Mouse (Mus musculus) telencephalon, adult 2 months (tissue): ENCODE measurements around the gene Dpp4.

Experiments
- DNase-seq: peaks from one replicate; pipeline ENCODE4 v3.0.0-alpha.2; 2011; ENCODE audit warnings: low read depth, low spot score

The Dpp4 gene

DNA sequence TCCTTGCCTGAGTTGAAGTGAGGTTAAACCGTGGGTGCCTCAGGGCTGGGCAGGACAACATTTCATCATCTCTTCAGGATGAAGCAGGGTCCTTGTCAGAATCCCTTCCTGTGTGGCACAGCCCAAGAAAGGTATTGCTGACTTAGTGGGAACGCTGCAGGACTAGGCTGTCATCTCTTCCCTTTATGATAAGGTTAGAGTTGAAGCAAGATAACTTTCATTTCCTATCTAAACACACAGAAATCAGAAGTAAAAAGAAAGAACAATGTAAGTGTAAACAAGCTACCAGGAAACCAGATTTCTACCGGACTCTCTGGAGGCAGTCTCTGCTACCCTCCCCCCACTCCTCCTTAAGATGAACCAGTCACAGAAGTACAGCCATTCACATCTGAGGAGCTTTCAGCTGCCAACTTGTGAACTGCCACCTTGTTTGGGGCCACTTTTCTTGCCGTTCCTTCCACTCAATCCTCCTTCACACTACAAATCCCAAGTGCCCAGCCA is 3.3 kb downstream of the Dpp4 start:
- no peak for DNase-seq

DNA sequence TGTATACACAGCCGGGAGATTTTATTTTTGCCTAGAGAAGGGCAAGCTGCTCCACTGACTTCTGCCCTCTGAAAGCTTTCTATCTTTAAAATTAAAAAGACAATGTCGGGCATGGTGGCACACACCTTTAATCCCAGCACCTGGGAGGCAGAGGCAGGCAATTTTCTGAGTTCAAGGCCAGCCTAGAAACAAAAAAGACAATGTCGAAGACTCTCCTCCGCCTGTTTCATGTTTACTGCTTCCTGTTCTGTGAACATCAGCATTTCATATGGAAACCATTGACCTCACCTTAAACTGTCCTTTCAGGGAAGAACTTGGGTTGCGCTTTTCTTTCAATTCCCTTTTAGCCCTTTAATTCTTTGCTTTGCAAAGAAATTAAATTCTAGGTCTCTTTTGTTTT is 3.8 kb downstream of the Dpp4 start:
- DNase-seq = no peak

DNA sequence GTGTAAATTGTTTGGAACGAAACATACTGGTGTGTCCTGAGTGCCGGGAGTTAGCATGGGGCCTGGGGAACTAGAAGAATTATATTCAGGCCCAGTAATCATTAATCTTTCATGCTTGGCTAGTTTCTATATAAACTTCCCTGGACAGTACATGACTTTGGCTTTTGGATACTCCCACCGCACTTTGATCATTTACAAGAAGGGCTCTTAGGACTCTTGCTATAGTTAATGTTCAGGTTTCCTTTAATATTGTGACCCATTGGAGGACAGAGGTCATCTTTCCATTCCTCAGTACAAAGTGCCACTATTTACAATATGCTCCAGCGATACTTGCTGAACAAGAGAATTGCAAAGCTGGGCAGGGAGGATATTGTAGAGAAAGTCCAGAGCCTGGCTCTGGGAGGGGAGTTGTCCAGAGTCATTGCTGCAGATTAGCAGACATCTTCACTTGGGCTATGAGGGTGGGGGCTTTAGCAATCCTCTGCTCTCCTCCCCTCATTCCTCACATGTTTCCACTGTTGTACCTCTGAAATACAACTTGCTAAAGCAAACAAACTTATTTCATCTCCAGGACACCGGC is 8.4 kb downstream of the Dpp4 start:
- DNase-seq = no peak

DNA sequence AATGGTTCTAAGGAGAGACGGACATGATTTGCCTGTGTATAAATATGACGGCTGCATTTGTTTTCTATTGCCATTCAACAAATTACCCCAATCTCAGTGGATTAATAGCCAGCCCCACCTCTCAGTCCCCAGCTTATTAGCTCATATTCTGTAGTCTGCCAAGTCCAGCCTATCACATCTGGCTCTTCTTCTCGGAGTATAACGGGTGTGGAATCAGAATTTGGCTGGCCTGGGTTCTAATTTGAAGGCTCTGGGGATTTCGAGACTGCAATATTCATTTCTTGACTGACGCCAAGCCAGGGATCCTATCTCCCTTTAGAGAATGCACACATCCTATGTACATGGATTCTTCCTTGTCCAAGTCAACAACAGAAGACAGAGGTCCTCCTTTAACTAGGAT is 11.0 kb downstream of the Dpp4 start:
- no peak for DNase-seq

DNA sequence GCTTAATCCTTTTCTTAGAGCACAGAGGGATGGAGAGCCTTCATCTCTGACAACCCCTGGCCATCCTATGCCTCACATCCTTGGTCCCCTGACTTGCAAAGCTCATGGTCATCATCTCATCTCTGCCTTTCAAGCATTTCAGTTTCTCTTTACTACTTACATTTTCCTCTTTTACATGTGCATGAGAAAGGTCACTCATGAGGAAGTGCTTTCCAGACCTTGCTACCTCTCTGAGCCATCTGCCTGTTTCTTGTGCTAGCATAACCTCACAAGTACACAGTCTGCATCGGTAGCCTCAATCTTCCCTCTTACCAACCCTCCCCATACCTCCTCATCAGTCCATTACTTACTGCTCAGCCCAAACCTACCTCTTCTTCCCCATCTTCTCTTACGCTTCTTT is 12.2 kb downstream of the Dpp4 start:
- DNase-seq = no peak

DNA sequence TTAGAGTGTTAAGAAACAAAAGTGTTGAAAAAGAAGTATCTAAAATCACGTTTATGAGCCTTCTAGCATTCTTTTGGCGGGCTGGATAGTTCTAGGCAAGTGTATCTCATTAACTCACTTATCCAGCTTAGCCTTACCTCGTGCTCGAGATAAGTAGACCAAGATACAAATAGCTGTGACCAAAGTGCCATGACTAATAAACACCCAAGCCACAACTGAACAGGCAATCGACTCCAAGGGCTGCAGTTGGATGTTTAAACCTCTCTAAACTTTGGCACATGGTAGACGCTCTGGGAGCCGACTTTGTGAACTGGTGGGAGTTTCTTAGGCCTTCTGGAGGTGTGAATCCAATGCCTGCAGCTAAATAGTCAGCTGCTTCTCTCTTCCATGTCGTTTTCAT is 12.7 kb downstream of the Dpp4 start:
- DNase-seq = no peak

DNA sequence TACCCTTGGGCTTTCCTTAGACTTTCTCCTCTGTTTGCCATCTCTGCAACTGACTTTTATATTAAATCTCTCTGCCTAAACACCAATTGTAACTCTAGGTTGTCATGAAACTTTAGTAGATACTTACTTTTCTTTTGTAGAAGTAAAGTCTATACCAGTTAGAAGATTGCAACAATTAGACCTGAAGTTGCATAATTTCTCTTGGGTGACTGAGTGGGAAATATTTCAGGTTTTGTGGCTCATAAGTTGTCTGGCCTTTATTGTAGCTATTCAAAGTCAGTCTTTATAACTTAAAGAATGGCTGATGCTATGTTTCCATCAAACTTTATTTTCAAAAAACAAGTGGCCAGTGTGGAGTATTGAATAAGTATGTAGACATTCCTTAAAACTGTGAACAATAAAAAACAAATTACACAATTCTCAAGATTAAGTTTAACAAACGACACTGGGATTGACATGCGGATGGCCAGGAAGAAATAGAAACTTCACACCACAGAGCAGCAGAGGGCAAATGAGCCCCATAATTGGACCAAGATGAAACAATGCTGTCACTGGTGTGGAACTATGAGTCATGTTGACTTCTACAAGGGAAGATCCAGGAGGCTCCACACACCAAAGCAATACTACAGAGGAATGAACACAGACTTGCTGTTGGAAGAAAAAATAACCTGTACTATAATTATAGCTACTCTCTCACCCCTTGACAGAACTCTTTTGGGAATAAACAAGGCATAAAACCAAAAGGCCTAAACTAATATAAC is 13.7 kb downstream of the Dpp4 start:
- DNase-seq = no peak

DNA sequence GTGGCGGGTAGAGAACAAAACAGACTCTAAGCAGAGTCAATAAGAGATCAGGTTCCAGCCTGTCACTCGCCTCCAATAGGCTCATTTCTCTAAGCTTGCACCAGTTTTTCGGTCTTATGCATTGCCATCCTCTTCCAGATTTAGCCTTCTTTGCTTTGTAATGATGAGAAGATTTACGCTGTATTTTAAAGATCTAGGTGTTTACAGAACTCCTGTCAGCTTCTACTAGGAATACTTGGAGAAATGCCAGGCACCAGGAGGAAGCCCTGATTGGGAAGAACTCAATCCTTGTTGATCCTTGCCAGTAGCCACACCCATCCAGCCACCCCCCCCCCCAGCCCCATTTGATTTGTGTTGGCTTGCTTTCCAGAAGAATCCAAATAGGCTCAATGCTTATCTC is 14.4 kb downstream of the Dpp4 start:
- DNase-seq = no peak

DNA sequence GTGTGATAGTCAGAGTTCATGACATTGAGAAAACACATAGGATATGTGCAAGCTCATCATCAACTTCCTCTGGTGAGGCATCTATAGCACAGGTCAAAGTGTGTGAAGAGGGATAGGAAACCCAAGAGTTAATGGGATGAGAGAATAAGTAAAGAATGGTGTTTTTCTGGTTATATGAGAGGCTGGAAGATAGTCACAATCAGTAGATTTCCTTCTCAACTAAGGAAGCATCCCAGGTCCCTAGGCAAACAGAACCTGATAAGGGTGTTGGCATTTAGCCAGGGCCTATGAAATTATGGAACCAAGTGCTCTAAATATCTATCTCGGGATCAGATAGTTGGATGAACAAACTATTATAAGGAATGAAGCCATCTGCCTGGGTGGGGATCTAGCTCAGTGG is 15.2 kb downstream of the Dpp4 start:
- no peak for DNase-seq

DNA sequence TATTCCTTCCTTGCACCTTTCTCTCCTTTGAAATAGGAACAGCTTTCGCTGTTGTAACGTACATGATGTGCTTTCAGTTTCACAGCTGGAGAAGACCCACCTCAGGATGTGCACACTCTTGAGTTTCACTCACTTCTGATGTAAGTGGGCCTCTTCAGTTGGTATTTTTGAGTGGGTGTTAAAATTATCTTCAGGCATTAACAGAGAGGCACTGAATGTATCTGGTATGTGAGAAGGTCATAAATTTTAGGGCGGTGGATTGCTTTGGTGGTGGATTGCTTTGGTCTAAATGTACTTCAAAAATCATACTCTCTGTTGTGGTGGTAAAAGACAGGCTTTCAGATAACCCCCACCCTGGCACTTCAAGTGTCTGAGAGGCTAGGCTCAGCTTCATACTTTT is 17.2 kb downstream of the Dpp4 start:
- no peak for DNase-seq

DNA sequence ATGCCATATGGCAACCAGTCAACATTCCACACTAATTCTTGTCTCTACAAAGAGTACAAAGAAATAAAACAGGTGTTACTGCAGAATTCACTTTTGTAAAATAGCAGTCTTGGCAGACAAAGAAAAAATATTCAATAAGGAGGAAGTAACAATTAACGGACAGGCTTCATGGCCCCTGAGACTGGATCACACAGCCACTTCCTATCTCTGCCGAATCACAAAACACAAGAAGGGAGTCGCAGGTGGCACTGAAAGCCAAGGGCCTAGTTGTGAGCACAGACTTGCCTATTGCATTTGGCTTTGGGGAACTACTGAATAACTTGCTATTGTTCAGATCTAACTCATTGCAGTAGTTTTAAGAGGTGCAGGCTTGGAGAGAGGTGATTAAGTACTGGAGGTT is 19.9 kb downstream of the Dpp4 start:
- DNase-seq = no peak

DNA sequence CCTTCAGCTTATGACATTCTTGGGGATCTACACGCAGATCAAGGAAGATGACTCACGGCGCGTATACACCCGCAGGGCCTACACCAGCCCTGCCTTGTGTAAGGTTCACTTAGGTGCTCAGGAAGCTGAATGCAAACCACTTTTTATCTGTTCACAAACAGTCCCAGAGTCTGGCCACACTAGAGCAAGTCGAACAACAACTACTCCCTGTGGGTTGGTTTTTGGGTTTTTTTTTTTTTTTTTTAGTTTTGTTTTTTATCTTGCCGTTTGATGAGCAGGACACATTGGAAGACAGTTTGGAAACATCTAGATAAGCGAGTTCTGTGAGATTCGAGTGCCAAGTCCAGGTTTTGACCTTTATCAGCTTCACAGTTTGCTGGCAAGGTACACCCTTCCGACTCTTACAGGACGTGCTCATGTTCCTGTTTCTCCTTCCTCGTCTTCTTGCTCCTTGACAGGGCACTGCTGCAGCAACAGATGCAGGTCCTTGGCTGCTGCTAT is 21.0 kb downstream of the Dpp4 start:
- no peak for DNase-seq

DNA sequence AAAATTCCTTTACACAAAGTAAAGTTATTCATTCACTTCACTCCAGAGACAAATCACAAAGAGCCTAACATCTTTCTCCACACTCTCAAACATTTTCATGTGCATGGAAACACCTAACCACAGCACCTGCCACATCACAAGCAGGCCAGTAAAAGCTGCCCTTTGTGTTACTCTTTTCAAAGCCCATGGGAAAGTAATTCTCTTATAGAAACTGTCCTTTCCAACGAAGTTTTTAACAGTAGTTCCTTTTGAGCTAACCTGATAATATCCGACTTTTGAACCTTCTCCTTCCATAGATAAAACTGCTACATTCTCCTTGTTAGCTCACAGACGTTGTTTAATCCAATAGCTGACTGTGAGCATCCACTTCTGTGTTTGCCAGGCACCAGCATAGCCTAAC is 21.7 kb downstream of the Dpp4 start:
- DNase-seq = no peak

DNA sequence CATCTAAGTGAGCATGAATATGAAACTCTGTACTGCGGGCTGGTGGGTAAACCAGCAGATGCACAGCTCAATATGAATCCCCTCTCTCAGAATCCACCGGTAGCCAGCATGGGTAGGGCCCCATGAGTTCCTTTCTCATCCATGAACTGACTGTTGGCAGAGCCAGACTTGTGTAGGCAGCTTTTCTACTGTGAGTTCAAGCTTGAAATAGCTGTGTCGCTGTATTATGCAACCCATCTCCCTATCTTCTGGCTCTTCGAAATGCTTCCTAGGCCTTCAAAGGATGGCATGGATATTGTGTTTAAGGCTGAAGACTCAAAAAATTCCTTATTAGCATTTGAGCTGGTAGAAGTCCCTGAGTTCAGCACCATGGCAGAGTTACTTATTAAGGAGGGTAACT is 23.2 kb downstream of the Dpp4 start:
- DNase-seq = peak; percentile 76

DNA sequence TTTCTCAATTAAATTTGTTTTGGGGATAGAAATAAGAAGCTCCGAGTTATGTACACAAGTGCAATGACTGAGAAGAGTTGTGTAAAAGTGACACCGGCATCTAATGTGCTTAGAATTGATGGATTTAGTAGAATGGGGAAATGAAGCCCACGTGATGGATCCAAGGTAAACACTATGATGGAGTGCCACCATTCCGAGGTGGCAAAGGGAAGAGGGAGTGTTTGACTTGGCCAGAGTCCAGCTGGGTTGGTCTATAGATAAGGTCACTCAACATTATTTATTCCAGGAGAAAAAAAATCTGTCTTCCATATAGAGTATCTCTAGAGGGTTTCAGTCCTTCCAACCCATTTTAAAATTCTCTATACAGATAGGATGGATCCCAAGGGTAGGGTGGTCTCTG is 28.8 kb downstream of the Dpp4 start:
- DNase-seq = no peak

DNA sequence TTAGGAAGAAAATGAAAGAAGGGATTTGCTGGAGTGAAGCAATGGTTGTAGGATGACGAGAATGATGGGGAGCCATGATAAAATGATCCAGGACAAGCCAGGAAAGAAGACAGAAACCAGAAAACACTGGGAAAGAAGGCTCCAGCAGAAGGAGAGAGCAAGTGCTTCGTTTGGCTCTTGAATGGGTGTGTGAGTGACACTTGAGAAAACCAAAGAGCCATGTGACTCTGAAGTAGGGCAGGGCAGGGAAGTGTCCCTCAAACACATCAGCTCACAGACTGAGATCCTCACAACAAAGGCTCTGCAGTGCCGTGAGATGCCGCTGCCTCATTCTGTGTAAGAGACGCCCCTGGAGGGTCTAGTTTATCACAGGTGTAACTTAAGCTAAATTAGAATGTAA is 29.6 kb downstream of the Dpp4 start:
- no peak for DNase-seq

DNA sequence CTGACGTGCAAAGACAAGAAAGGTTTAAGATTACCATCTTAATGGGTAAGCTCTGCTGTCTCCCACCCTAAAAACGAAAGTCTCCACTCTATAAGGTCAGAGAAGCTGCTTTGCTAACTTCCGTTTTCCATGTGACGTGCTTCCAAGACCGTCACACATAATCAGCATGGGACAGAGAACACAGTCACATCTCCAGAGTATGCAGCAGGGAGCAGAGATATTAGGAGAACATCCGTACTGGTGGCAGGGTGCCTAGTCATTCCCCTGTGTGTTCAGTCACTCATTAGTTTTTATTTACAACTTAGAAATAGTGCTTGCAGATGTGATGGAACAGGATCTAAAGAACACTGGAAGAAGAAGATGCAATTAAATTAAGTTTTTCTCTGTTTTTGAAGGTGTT is 30.3 kb downstream of the Dpp4 start:
- no peak for DNase-seq

DNA sequence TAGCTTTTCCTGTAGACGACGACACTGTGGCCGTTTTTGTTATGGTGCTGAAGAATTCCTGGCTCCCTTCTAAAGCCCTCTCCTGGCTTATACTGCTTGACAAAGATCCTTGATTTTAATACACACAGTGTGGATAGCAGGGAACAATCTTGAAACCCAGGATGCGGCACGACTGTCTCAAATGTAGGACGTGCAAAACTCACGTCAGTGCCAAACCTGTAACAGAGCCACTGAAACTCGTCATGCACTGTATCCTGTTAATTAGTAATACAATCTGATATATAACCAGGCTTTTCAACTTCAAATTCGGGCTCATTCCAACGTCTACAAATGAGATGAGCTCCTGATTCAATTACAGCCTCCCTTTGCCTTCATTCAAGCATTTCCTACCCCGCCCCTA is 38.3 kb downstream of the Dpp4 start:
- DNase-seq = no peak

DNA sequence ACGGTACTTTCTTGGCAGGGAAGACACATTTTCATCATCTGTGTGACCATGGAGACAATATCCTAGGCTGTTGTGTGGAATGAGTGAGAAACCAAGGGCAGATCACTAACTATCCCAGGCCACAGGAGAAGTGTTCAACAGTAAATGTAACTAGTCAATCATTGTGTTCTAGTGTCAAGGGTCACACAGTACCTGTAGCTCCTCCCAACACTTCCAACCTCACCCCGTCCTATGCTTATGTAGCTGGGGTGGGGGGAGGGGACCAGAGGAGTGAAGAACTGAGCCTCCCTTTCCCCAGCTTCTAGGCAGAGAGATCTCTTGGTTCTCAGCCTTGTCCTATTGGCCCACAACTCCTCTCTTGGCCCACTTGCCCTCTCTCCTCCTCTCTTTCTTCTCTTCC is 42.0 kb downstream of the Dpp4 start:
- DNase-seq = no peak

DNA sequence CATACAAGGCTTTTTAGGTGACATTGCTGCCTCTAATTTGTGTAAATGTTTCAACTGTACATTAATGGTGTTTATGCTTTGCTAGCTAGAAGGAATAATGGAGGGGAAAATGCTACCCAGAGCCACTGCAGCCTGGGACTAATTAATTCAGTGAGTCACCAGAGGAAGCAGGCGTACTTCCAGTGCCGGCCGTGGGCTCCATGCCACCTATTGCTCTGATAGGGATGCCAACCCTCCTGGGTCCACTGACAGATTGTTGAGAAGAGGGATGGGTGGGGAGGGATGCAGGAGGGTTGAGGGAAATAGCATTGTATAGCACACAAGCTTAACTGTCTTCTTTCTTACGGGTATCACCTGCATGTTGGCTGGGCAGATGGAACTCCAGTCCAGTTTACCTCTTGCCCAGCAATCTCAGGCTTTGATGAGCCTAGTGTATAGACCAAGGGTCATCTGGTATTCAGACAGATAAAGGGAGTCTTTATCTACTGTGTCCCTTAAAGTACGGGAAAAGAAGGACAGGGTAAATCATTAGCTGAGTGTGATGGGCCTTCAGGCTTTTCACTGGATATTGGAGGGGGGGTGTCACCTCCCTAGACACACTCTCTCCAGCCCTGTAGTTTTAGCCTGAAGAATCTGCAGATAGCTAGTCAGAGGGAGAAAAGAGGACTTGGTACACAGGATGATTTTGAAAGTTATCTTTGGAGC is 43.5 kb downstream of the Dpp4 start:
- no peak for DNase-seq

DNA sequence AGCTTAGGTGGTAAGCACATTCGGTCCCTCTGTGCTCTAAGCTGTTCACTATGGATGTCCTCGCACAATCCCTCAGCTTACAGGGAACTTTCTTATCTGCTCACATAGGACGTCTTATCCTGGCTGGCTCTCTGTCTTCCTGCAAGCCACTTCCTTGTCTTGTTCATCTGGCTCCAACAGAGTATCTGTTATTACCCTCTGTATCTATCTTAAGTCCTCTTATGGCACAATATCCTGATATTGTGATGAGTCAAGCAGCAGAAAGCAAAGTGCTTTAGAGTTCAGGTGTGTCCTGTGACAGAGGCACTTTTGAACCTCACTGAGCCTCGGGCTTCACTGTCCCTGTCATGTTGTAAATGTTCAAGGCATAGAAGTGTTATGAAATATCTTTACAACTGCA is 48.4 kb downstream of the Dpp4 start:
- no peak for DNase-seq

DNA sequence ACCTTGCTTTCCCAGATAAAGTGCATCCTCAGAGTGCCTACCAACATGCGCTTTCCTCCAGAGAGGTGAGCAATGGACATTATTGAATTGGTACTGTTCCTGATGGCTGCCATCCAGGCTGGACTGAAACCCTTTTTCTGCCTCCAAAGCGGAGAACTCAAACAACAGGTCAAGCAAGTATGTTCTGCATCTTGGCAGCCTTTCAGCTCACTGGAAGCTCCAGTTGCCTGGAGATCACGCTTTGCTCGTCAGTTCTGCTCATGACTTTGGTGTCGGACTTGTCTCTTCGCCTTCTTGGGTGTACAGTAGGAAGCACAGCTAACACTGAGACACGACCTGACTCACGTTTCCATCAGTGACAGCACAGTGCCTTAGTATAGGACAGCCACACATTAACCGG is 49.8 kb downstream of the Dpp4 start:
- DNase-seq = no peak

DNA sequence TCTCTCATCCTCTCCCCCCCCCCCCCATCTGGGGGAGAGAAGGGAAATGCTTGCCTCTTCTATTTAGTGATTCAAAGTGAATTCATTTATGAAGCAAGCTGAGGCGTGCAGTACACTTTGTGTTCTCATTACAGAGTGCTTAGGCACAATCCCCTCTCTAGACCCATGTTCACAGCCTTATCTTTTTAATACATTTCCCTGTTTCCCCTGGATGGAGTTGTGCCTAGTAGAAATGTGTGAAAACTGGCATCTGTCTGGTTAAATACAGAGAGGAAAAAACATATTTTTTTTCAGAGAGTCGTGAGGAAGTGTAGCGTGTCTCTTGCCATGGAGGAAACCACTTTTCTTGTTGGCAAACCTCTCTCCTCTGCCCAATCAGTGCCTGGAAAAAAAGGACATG is 50.5 kb downstream of the Dpp4 start:
- DNase-seq = peak; percentile 56
